Mouse (Mus musculus) induced T-regulatory cell, adult 2 months (primary cell): ENCODE measurements at regions not wholly inside any gene's neighbourhood (a gene's known extent, or its start where the extent isn't known, plus 50 kb on each side); places are given as distances from the start of the nearest gene placed in this dataset.

Experiments used
- DNase-seq: peaks from one replicate; pipeline ENCODE4 v3.0.0-alpha.2; 2012; ENCODE audit warnings: low read depth

DNA sequence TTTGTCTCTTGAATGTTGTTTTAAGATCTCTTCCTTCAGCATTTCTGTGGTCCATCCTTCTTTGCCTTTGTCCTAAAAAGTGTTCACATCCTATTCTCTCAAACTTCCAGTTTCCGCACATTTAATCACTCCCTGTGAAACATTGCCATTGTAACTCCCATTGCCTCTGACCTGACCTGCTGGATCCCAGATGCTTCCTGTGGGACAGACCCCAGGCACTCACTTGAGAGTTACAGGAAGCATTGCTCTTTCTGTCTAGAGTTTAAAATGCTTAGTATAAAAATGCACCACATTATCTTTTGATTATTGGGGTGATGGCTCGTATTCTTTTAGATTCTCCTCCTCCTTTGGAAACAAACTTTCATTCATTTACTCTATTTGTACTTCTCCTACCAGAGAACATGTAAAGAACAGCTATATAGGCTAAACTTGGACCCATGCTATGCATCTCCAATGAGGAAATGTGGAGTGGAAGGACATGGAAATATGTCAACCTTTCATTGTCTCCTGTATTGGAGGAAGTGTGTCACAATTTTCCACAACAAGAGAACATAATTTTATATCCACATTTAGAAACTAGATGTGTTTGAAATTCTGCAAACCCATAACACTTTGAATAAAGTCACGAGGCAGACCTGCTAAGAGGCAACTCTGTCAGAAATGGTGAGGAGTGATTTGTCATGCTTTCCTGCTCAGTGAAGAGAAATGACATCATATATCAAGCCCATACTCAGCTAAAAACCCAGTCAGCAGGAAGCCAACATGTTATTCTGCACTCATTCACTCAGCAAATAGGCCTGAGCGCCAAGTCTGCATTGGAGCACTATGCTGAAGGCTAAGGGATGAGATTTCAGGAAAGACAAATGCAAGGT is 308.8 kb upstream of the Marcks start:
- DNase-seq: no peak

DNA sequence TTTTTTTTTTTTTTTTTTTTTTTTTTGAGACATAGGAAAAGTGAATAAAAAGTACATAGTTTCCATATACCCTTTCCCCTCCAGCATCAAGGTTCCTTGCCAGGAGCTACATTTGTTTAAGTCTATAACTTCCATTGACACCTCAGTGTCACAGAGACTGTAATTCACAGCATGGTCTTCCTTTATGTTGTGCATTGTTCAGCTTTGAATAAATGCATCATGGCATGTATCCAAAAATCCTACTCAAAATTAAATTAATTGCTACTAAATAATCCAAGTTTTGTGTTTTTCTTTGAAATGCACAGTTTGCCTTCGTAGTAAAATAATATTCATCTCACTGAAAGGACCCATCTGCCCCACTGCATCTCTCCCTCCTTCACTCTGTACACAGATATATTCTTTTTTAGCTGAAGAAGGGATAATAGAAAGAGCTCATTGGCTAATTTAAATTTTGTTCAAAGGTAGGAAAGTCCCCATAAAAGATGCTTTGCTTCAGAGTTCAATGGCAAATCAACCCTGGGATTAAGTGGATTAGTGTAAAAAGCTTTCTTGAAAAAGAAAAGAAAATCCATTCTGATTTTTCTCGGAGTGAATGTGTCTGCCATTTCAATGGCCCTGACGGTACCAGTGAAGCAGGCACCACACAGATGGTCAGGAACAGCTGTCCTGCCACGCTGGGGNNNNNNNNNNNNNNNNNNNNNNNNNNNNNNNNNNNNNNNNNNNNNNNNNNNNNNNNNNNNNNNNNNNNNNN is 301.3 kb upstream of the Marcks start:
- no peak for DNase-seq

DNA sequence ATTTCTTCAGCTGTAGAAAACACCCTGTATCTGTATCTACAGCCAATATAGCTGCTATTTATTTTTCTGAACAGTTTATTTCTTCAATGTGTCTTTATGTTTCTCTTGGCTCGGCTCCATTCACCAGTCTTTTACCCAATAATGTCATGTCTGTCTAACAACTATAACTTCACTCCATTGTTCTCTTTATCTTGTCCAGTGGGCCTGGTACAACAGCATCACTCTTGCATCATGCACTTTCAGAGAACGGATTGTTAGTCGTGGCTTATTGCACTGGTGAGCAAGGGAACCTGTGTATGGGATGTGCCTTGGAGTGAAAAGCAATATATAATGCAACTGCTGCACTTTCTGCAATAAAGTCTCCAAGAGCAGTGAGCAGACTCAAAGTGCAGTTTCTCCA is 299.6 kb upstream of the Marcks start:
- DNase-seq: no peak

DNA sequence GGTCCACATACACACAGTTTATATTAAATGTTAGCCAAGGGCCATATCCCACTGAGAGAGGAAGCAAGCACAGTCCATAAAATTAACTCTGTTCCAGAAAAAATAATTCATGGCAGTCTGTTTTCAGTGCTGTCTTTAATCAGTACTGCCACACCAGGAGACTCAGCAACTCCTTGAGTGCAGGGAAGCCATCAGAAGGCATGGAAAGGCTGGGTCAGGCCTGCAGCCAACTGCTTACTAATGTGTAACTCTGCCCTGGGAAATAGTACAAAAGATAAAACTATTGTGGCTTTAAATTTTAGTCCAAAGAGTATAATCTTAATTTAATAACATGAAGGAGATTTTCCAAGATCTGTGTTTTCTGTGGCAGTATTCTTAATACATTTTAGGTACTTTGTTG is 298.1 kb upstream of the Marcks start:
- DNase-seq: no peak

DNA sequence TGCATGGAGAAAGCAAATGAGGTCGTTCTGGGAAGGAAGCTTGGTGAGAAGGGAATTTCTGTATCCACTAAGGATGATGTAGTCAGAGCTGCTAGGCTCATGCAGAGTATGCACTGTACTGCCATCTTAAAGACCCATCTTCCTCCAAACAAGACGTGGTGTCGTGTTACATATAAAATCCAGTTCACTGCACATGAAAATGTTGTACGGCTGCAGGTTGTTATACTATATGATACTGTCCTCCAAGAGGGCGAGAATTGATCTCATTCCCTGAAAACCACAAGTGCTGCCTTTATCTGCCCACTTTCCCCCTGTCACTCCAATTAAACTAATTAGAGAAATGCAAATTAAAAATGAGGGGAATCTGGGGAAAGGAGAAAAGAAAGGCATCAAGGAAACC is 295.5 kb upstream of the Marcks start:
- no peak for DNase-seq

DNA sequence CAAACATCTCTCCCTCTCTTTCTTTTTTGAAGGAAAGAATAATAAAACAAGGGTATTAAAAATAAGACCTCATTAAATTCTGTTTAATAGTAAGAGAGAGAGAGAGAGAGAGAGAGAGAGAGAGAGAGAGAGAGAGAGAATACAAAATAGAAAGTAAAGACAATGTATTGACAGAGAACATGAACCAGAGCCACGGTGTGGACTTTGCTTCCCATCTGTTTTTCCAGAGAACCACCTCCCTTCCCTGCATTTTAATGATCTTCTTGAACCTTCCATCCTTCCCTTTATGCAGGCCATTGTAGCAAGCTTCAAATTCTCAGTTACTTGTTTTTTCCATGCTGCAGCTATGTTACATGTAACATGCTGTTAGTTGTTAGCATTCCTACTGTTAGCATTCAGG is 284.3 kb upstream of the Marcks start:
- DNase-seq: no peak

DNA sequence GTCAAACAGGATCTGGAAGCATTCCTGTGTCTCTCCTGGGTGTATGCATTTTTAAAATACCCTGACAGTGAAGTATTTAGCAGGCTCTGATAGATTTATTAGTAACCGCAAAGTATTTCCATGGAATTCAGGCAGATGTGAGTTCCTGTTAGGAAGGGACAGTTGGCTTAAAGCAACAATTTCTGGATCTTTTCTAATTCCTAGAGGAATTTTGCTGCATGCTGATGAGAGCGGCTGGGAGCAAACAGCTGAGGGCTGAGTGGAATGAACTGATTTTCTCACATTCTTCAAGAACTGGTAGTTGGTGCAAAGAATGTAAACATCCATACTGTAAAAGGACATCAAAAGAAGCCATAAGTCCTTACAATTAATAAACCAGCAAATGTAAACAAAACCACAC is 283.9 kb upstream of the Marcks start:
- no peak for DNase-seq

DNA sequence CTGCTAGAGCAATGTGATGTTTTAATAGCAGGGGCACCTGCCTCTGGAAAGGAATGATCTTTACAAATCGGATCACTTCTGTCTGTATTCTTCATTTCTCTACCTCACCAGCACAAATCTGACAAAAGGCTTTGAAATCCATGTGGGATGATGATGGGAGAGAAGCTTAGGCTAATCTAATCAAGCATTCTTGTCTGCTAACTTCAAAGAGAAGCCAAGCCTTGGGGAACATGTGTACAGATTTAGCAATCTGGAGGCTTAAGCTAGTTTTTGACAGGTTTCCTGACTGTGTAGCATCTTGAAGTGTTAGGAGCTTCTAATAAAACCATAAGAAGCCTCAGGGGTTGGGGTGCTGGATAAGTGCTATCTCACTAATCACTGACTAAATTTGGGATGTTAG is 277.6 kb upstream of the Marcks start:
- DNase-seq: no peak

DNA sequence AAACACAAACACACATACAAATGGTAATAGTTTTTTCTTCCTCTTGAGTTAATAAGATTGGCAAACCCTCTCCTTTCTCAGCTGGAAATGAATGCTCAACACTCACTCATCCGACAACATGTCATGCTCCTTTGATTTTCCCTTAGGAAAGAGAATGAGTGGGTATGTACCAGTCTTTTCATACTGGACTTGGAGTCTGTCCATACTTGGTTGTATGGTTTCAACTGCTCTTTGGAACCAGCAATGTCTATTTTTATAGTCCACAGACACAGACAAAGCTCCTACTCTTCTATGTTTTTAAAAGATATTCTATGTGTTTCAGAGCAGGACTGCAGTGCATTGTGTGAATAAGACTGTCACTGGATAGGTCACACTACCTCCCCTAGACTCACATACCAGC is 273.7 kb upstream of the Marcks start:
- no peak for DNase-seq

DNA sequence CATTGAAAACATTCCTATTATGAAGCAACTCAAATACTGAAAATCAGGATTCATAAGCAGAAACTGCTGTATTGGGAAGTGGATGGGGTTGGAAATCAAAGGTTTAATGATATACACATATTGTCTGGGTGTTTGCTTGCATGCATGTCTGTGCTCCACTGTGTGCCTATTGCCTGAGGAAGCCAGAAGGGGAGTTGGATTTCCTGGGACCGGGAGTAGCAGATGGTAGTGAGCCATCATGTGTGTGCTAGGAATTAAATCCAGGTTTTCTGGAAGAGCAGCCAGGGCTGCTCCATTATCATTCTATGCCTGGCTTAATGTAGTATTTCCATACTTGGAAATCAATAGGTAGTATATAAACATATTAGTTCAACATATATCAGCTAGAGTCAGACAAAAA is 271.0 kb upstream of the Marcks start:
- no peak for DNase-seq

DNA sequence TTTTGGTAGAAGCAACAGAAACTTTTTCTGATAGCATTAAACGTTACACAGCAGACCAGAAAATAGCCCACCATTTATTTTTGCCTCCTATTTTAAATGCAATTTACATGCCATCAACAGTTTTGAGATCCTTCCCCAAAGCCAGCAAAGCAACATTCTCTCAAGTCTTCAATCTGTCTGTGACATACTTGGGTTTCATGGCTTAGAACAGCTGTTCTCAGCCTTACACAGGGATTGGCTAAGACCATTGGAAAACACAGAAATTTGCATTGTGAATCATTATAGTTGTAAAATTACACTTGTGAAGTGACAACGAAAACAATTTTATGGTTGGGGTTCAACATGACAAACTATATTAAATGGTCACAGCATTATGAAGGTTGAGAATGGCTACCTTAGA is 268.8 kb upstream of the Marcks start:
- DNase-seq: no peak

DNA sequence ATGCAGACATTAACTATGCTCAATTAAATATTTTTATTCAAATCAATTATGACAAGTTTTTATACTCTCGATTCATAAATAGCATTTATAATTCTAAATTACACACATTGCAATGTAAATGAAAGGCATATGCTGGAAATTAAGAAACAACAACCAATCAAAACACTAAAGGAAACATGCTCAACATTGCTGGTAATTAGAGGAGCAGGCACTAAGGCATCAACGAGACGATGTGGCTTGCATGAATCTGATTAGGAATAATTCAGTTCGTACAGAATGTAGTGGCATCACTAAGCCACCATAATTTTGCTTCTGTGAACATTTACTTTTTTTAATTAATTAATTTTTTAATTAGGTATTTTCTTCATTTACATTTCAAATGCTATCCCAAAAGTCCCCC is 266.2 kb upstream of the Marcks start:
- DNase-seq: no peak

DNA sequence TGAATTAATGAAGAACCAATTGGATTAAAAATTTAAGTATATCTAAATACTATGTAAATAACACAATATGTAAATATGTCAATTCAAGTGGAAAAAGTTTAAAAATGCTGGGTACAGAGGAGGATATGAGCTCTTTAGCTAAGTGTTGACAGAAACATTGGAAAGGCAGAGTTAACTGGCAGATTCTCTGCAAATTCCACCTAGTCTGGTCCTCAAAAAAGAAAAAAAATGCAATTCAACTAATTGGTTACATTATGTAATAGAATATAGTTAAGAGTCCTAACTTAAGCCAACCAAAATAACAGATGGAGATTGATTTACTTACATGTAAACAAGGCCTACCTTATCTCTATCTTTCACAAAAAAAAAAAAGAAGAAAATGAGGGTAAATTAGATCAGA is 265.7 kb upstream of the Marcks start:
- DNase-seq: no peak

DNA sequence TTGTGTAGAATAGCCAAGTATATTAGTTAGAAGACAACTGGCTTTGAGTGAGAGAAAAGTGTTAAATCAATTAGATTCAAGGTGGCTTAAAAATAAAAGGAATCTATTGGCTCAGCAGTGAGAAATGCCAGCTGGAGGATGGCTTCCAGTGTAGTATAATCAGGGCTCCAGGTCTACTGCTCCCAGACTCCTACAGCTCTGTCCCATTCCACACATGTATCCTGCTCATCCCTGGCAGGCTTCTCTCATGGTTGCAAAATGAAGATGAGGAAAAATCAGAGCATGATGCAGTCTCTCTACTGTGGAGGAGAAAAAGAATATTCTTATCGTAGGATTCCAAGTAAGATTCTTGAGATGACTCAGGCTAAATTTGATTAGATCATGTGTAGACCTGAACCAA is 263.7 kb upstream of the Marcks start:
- DNase-seq: no peak

DNA sequence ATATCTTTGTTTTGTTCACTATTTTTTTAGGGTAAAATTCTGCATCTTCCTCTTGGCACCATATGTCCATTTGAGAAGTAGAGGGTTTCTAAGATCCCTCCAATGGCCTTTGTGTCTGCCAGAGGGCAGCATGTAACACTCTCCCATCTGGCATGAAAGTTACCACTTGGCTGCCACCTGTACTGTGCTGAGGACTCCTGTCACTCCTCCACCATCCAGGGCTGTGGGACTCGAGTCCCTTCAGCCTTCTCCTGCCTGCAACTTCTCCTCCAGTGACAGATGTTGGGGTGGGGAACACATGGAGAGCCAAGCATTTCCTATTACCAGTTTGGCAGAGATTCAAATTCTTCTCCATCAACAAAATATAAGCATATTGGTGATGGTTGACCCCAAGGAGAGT is 262.3 kb upstream of the Marcks start:
- no peak for DNase-seq

DNA sequence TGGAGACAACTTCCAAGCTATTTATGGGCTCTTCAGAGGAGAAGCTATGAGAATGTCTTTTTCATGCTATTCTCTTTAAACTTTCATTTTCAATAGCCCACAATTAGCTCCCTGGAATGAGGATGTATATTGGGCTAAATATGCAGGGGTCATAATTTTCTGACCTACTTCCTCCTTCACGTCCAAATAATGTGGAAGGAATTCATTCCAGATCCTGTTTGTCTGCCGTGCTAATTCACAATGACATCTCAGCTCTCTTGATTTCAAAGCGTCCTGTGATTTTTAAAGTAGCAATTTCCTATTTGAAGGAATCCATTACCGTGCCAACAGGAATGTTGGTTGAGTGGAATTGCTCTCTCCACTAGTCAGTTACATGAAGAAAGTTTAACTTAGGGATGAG is 261.7 kb upstream of the Marcks start:
- DNase-seq: no peak

DNA sequence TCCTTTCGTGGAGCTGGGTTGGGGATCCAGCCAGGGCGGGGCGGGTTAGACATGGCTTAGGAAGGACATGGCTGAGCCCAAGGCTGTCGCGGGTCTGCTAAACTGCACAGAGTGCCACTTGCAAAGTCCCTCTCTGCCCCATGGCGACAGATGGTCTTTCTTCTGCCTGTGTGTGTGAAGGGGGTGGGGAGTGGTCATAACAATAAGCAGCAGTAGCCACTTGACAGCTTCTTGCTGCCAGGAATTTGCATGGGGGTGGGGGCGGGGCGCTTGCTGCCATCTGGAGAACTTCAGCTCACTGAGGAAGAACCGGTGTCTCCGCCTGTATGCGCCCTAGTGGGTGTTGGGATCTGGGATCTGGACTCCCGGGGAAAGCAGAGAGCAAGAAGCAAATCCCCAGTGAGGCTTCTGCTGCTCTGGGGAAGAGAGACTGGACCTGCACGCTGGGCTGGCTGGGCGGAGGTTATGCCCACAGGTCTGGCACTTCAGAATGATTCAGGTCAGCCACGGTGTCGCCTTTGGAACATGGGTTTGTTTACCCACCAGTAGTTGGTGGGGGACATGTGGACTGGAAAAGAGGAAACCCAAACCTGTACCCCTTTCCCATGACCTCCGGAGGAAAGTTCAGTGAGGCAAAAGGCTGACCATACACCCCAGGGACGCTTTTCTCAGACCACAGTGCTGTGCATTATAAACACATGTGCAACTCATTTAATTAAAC is 258.7 kb upstream of the Marcks start:
- no peak for DNase-seq

DNA sequence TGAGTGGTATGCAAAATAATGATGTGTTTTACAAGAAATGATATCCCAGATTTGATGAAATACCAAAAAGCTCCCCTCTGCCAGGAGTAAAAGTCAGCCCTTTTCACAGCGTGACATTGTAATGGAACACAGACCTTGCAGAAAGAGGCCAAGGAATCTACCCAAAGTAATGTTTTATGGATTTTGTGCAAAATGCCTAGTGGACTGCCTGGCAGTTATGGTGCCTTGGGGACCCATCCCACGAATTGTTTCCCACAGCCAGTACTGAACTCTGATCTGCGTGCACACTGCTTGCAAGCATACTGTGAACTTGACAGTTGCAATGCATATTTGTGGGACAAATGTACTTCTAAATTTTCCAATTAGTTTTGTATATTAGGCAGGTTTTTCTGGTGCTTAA is 251.3 kb upstream of the Marcks start:
- no peak for DNase-seq

DNA sequence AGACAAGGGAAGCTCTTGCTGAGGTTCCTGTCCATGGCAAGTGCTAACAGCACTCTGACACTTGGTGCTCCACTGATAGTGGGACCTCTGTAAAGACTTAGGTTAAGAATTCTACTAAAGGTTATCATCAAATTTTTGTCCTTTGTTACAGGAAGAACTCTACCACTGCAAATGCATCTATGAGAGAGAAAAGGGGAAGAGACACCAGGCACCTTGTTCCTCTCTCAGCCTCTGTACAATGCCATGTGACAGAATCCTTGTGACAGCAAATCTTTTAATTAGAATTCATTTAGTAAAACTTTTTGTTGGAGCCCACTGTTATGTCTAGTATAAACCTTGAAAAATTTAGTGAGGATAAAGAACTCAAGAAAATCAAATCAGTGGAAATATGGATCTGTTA is 247.5 kb upstream of the Marcks start:
- no peak for DNase-seq

DNA sequence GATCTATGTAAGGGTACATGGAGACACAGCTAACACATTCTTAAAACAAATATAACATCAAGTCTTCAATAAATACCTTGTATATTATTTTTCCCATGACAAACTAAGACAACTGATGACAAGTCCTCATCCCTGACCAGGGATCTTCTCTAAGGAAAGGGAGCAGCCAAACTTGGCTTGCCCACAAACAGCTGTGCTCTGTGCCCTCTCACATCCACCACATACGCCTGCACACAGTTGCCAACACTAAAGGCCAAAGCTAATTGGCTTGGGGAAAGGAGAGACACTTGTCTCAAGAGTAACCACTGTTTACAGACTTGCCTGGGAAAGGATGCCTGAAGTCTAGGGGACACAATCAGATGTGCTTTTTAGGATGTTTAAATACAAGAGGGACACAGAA is 241.3 kb upstream of the Marcks start:
- DNase-seq: no peak

DNA sequence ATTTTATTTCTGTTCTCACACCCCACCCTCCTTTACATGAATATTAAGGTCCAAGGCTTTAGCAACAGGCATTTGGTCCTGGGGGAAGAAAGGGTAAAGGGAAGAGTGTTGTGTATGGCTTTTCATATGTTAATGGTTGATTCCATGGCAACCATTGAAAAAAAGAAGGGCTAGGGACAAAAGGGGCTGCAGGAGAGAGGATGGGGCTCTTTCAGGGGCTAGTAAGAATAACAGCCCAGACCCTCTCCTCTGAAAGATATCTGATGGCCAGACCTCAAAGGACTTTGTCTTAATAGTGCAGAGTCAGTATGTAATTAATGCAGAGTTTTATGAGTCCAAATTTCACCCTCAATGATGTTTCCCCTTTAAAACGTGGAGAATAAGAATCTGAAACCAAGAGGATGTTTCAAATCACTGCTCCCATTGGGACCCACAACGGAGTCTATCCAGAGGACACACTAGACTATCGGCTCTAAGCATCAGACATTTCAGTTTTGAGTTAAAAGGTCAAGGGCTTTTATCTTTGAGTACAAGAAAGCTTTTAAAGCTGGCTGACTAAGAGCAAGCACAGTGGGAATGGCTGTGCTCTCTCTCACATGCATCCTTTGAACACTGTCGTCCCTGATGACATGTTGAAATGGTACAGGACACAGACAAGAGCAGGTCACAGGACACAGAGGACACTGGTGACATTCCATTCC is 239.4 kb upstream of the Marcks start:
- DNase-seq: no peak

DNA sequence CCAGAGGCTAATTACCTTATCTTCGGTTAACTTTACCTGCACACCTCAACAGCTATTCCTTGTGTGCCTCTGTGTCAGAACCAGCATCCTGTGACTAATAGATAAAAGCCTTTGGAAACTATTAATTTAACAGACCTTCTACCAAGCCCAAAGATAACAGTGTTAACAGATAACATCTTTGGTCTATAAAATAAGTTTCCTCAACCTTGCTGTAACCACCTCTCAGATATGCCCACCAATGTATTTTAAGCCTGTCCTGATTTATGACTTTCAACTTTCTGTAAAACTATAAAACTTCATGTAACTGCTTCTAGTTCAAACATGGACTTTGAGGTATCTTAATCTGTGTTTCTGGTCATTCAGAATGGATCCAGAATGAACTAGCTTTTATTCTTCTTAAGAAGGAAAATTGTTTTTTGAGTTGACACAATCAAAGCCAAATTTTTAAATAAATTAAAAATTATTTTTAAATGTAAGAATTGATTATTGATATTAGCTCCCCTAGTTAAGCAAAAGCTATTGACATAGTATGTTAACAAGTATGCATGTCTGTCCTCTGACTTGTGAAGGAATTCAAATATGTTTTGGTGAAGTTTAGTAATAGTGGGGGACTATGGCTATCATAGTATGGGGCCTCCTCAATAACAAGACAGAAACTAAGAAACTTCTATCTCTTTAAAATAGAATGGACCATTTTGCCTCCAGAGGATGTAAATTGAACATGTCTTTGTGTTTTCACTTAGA is 238.7 kb upstream of the Marcks start:
- DNase-seq: no peak
